Mouse (Mus musculus) kidney, postnatal 36 days (tissue): ENCODE measurements at regions not wholly inside any gene's neighbourhood (a gene's known extent, or its start where the extent isn't known, plus 50 kb on each side); places are given as distances from the start of the nearest gene placed in this dataset.
"Not testable (repeated sequence)": the region's sequence is repeated elsewhere in the genome, so short reads cannot be mapped to it uniquely, and the experiment has no call there.

ENCODE experiments used
- DNase-seq, 2 experiments: peaks; one replicate each; pipeline ENCODE4 v3.0.0; 2021 to 2022; ENCODE audit warnings: mixed read lengths in 2 of 2

GRCm38 (mm10) chr9:51664876-51665275 is 100.3 kb upstream of the Arhgap20 start:
- no peak for DNase-seq

GRCm38 (mm10) chr9:51668976-51669375 is 96.2 kb upstream of the Arhgap20 start:
- not testable (repeated sequence) for DNase-seq

DNA sequence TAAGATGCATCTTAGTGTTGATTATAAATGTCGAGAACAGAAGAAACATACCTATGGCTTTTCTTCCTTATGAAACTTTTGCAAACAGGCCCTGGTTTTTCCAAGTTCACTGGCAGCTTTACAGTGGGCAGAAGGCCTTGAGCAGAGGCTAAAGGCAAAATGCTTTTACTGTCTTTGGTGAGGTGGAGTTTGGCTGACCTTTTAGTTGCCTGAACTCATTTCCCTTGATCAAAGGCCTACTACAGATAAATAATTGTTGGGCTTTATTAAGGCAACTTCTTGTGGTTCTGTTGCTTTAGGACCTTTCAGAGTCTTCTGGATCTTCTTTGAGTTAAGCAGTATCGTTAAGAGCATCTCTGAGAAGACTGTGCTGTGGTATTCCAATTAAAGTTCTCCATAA is 94.6 kb upstream of the Arhgap20 start:
- no peak for DNase-seq

DNA sequence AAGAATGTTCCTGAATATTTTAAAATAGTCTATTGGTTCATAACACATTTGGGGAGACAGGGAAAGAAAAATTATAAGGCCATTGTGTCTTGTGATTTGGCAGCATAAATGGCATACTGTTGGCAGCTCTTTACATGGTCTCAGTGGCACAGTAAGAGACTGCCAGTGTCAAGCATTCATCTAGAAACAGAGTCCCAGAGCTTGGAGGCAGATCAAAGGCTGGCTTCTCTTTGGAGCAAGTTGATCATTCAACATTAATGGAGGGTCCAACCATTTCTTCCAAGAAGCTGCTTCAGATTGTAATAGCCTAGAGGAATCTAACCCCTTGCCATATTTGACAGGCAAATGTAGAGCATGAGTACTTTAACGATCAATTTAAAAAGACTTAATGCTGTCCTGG is 78.6 kb upstream of the Arhgap20 start:
- no peak for DNase-seq

DNA sequence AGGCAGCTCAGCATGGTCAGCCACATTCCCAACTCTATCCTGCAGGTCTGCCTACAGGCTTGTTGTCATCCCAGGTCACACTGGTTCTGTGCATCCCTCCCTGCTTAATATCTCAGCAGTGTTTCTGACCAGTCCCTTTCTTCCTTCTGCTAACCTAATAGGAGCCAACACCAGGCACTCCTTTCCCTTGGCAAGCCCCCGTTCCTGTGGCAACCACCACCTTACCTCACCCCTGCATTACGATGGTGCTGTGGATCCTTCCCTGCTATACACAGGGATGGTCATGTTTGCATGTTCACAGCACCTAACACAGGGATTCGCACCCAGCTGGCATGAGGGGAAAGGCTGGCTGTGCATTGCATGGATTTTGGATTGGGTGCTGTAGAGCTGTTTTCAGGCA is 50.8 kb upstream of the Arhgap20 start:
- DNase-seq: no peak
